ENCODE assay signal across 8 mouse cellular contexts in genomic region chr5:150674866-150675265, GRCm38 (mm10). TPM values are rescaled to one million over a fixed set of nuclear protein-coding genes. Genes with fewer than 3 reads are reported as not detected.
DNase-seq lines count a peak whose midpoint lies in the region; ATAC-seq and TF ChIP-seq lines count a peak whose summit lies in the region.

No protein-coding gene starts in this region.

- DNase-seq in heart, adult 2 months, result no peak
- no peak for DNase-seq in heart, postnatal 25 days (ENCODE audit: low spot score)
- DNase-seq in G1E (ENCODE audit: low spot score), result no peak
- DNase-seq in adrenal gland, postnatal 10 days, result no peak
- DNase-seq in left cerebral cortex, postnatal 10 days (ENCODE audit: extremely low spot score in 1 of 2, low spot score in 2 of 2), result no peak

- H3K36me3 ChIP-seq in heart, adult 2 months (ENCODE audit: control insufficient read depth, insufficient read depth, low read length), result no peaks in the 10 kb centered on the region; the same call in 1 of the 2 replicates
- peaks cover 14% of the 10 kb centered on the region for H3K36me3 ChIP-seq in G1E (replicated peaks)
- H3K36me3 ChIP-seq in heart, embryonic 14.5 days (ENCODE audit: control insufficient read depth, insufficient read depth, low read length), result no peaks in the 10 kb centered on the region
- H3K36me3 ChIP-seq in liver, embryonic 16.5 days (ENCODE audit: control insufficient read depth, insufficient read depth), result no peaks in the 10 kb centered on the region

- H3K79me2 ChIP-seq in heart, adult 2 months (replicated peaks; ENCODE audit: control insufficient read depth, insufficient read depth, low read length), result peaks cover 5% of the 10 kb centered on the region

- no peaks in the 10 kb centered on the region for H3K9me3 ChIP-seq in G1E (replicated peaks)
- H3K9me3 ChIP-seq in heart, embryonic 14.5 days (ENCODE audit: control insufficient read depth, low read length), result no peaks in the 10 kb centered on the region
- H3K9me3 ChIP-seq in liver, embryonic 16.5 days (replicated peaks; ENCODE audit: control insufficient read depth, low read length), result no peaks in the 10 kb centered on the region

- peak overlapping the region; percentile 22 for H3K9ac ChIP-seq in heart, adult 2 months (ENCODE audit: low read depth, low read length)
- peak overlapping the region; percentile 90 for H3K9ac ChIP-seq in heart, embryonic 14.5 days (ENCODE audit: low read length)
- H3K9ac ChIP-seq in liver, embryonic 16.5 days (ENCODE audit: low read depth, low read length), result peak overlapping the region; percentile 97; the same call in 1 of the 2 replicates

- H3K27me3 ChIP-seq in heart, adult 2 months (ENCODE audit: control insufficient read depth, insufficient read depth, low read length), result no peaks in the 10 kb centered on the region
- no peaks in the 10 kb centered on the region for H3K27me3 ChIP-seq in G1E (ENCODE audit: insufficient read depth, low read length)
- H3K27me3 ChIP-seq in heart, embryonic 14.5 days (ENCODE audit: control insufficient read depth, insufficient read depth, low read length), result no peaks in the 10 kb centered on the region
- no peaks in the 10 kb centered on the region for H3K27me3 ChIP-seq in liver, embryonic 16.5 days (ENCODE audit: control insufficient read depth, insufficient read depth, low read depth, low read length)

- no peak for TF ChIP-seq POLR2A in heart, adult 2 months (IDR thresholded peaks at IDR 0.05; ENCODE audit: insufficient read depth, low read depth, low read length)

- peak overlapping the region; percentile 75 for H3K4me3 ChIP-seq in heart, adult 2 months
- peak overlapping the region; percentile 90; the same call in 1 of the 2 replicates for H3K4me3 ChIP-seq in G1E (ENCODE audit: low read depth, low read length)
- peak overlapping the region; percentile 72 to 95 for H3K4me3 ChIP-seq in heart, embryonic 14.5 days (ENCODE audit: control insufficient read depth in 1 of 2, insufficient read depth in 1 of 2, low read depth in 1 of 2, low read length in 2 of 2)
- peak overlapping the region; percentile 96 for H3K4me3 ChIP-seq in liver, embryonic 16.5 days (ENCODE audit: low read depth, low read length)

- no peak for TF ChIP-seq CTCF in heart, adult 2 months (IDR thresholded peaks at IDR 0.05)
- TF ChIP-seq CTCF in G1E (IDR thresholded peaks at IDR 0.05; ENCODE audit: low read depth, low read length), result no peak

- H3K4me2 ChIP-seq in heart, embryonic 14.5 days (ENCODE audit: low read length), result peak overlapping the region; percentile 71
- H3K4me2 ChIP-seq in liver, embryonic 16.5 days (ENCODE audit: low read depth, low read length), result peak overlapping the region; percentile 63

- WGBS in heart, adult 2 months, result 25% methylated on average over 6 of the region's 6 CpGs
- WGBS in heart, embryonic 14.5 days, result 37% methylated on average over 6 of the region's 6 CpGs
- 37% methylated on average over 6 of the region's 6 CpGs for WGBS in liver, embryonic 16.5 days (ENCODE audit: insufficient replicate concordance)

- H3K4me1 ChIP-seq in heart, adult 2 months (ENCODE audit: control insufficient read depth, insufficient read depth, low read length), result no peaks in the 10 kb centered on the region; the same call in 1 of the 2 replicates
- peaks cover 21% of the 10 kb centered on the region for H3K4me1 ChIP-seq in G1E (ENCODE audit: insufficient read depth, low read depth, low read length)
- peaks cover 0 to 11% of the 10 kb centered on the region in 2 experiments; a peak in 3 of 4 replicates for H3K4me1 ChIP-seq in heart, embryonic 14.5 days (ENCODE audit: control insufficient read depth in 2 of 2, insufficient read depth in 2 of 2, low read length in 2 of 2)
- peaks cover 13% of the 10 kb centered on the region for H3K4me1 ChIP-seq in liver, embryonic 16.5 days (ENCODE audit: control insufficient read depth, low read depth, low read length)

- no peak for TF ChIP-seq EP300 in heart, adult 2 months (IDR thresholded peaks at IDR 0.05; ENCODE audit: insufficient read depth, low read depth, low read length)

- intact Hi-C loops in heart, adult 2 months (cut with DNase I), result loop anchor here (1.0 to 5.0 kb wide), 2 partner anchors 27 to 42 kb away; no protein-coding TSS in a partner anchor
- intact Hi-C loops in heart, postnatal 25 days (cut with DNase I), result loop anchor here (2.0 to 5.0 kb wide), 2 partner anchors 37 to 694 kb away; no protein-coding TSS in a partner anchor
- intact Hi-C loops in left cerebral cortex, postnatal 10 days (cut with DNase I), result loop anchor here (2.0 kb wide), 1 partner anchor 694 kb away; no protein-coding TSS in a partner anchor

- ATAC-seq in G1E (ENCODE audit: extremely low read depth, insufficient number of reproducible peaks, low FRiP score, poor library complexity, severe bottlenecking), result no peak
- no peak for ATAC-seq in heart, embryonic 14.5 days (ENCODE audit: insufficient number of reproducible peaks, insufficient read depth, low FRiP score, low read depth)
- ATAC-seq in liver, embryonic 16.5 days (ENCODE audit: low read depth), result no peak
- no peak for ATAC-seq in megakaryocyte progenitor cell, adult 5-6 weeks (replicated peaks; ENCODE audit: poor library complexity)

- no peak overlapping the region for H3K27ac ChIP-seq in heart, adult 2 months
- H3K27ac ChIP-seq in heart, embryonic 14.5 days (replicated peaks in 1 of 2; ENCODE audit: control insufficient read depth in 1 of 2, insufficient read depth in 1 of 2, low read depth in 2 of 2, low read length in 2 of 2), result no peak overlapping the region
- H3K27ac ChIP-seq in liver, embryonic 16.5 days (ENCODE audit: low read length), result no peak overlapping the region

RNA-seq across cellular contexts. Expression of gene Pds5b, which starts 1.3 kb away (rescaled TPM):
- 10 to 100 TPM; 15.6 to 16.1 TPM for total RNA-seq in heart, adult 2 months (2021)
- 3.7 and 9.7 TPM in 2 replicates for polyA plus RNA-seq in heart, adult 2 months (2012; rRNA removed)
- 10 to 100 TPM; 15.7 to 18.0 TPM for total RNA-seq in heart, postnatal 25 days (2021)
- total RNA-seq in G1E (2014; fragmentation: Nextera tagmentation) (87.9 and 88.5 TPM in 2 replicates), G1E (2017) (39.1 and 45.5 TPM in 2 replicates)
- 2.9 and 3.2 TPM in 2 replicates for polyA plus RNA-seq in G1E (2012)
- 23.4 and 24.3 TPM in 2 replicates for polyA plus RNA-seq in heart, embryonic 14.5 days (2014; fragmentation: Nextera tagmentation; extraction: Ambion mirVana)
- 8.5 and 9.2 TPM in 2 replicates for polyA plus RNA-seq in liver, embryonic 16.5 days (2015; fragmentation: Nextera tagmentation; extraction: Ambion mirVana)
- total RNA-seq in adrenal gland, postnatal 10 days (2021), result 10 to 100 TPM; 25.9 to 35.0 TPM
- total RNA-seq in left cerebral cortex, postnatal 10 days (2021), result 10 to 100 TPM; 72.6 to 73.5 TPM
- total RNA-seq in megakaryocyte progenitor cell, adult 5-6 weeks (2015), result 63.9 and 78.8 TPM in 2 replicates
- total RNA-seq in megakaryocyte progenitor cell, adult 5-6 weeks (2017), result 32.8 and 37.5 TPM in 2 replicates

RNA-seq across cellular contexts. Expression of gene N4bp2l2, which starts 8.9 kb away (rescaled TPM):
- 10 to 100 TPM; 39.6 to 40.4 TPM for total RNA-seq in heart, adult 2 months (2021)
- 7.1 and 13.1 TPM in 2 replicates for polyA plus RNA-seq in heart, adult 2 months (2012; rRNA removed)
- 10 to 100 TPM; 41.8 to 44.1 TPM for total RNA-seq in heart, postnatal 25 days (2021)
- total RNA-seq in G1E (2014; fragmentation: Nextera tagmentation) (90.9 and 98.3 TPM in 2 replicates), G1E (2017) (96.0 and 159 TPM in 2 replicates)
- polyA plus RNA-seq in G1E (2012), result 36.4 and 38.3 TPM in 2 replicates
- 32.2 and 36.6 TPM in 2 replicates for polyA plus RNA-seq in heart, embryonic 14.5 days (2014; fragmentation: Nextera tagmentation; extraction: Ambion mirVana)
- polyA plus RNA-seq in liver, embryonic 16.5 days (2015; fragmentation: Nextera tagmentation; extraction: Ambion mirVana), result 17.1 and 17.4 TPM in 2 replicates
- total RNA-seq in adrenal gland, postnatal 10 days (2021), result 10 to 100 TPM; 72.4 to 81.4 TPM
- 10 to 100 TPM; 66.3 to 67.8 TPM for total RNA-seq in left cerebral cortex, postnatal 10 days (2021)
- total RNA-seq in megakaryocyte progenitor cell, adult 5-6 weeks (2015), result 79.2 and 89.9 TPM in 2 replicates
- 78.3 and 107 TPM in 2 replicates for total RNA-seq in megakaryocyte progenitor cell, adult 5-6 weeks (2017)

Comparison
In these comparisons a context has a peak if more than half of its experiments do, and no peak if none do; other contexts are left out.
1. H3K9ac ChIP-seq: peak in every context shown above with its lines; median percentile 97 in liver, embryonic 16.5 days; 90 in heart, embryonic 14.5 days; 22 in heart, adult 2 months.